Mouse (Mus musculus): ENCODE measurements around the gene Polr3b.

GRCm38 (mm10) chr10:84686705-84687104 is 64.6 kb downstream of the Polr3b start:
- TF ChIP-seq GATA1 (IDR thresholded peaks at IDR 0.05; ENCODE audit: borderline replicate concordance, low read length) (no peak), FLI1 (IDR thresholded peaks at IDR 0.05; ENCODE audit: low read length) (no peak)

Measured in megakaryocyte, embryonic 14.5 days (primary cell).